Mouse (Mus musculus) lung, adult 2 months (tissue): ENCODE results near the gene Adh1. TPM values are rescaled to one million over a fixed set of nuclear protein-coding genes. Genes with fewer than 3 reads are reported as not detected.

Experiments used
- DNase-seq: peaks from one replicate; pipeline ENCODE4 v3.0.0; 2022
- H3K4me1 ChIP-seq: fragments of 200-500 bp; 2 replicates; pipeline ENCODE4 v1.6.1; 2011; ENCODE audit warnings: low read length; ENCODE audit not compliant: control insufficient read depth, insufficient read depth
- H3K4me3 ChIP-seq: fragments of 200-500 bp; replicated peaks from 2 replicates; pipeline ENCODE3; 2011; ENCODE audit warnings: low read depth, mild to moderate bottlenecking, control low read depth, low read length; ENCODE audit errors: extremely low read depth
- CTCF ChIP-seq: fragments of 200-500 bp; IDR thresholded peaks from 2 replicates; pipeline ENCODE4 v1.5.1; 2011; ENCODE audit warnings: mild to moderate bottlenecking, low read length, control low read depth; ENCODE audit not compliant: insufficient read depth
- POLR2A ChIP-seq: fragments of 200-500 bp; IDR thresholded peaks from 2 replicates; pipeline ENCODE4 v1.6.1; 2011; ENCODE audit warnings: low read depth, mild to moderate bottlenecking, control low read depth, low read length, borderline replicate concordance; ENCODE audit errors: extremely low read depth
- WGBS: fragments of 180-500 bp; shearing (Covaris S2); methylation state at CpG from one replicate; pipeline ENCODE4 v1.1.7; 2018; 5-methylcytosine and 5-hydroxymethylcytosine counted together
- polyA plus RNA-seq: library from polyadenylated mRNA; depleted of rRNA; stranded (reverse); fragments of >200 nt; gene quantifications from 2 replicates; pipeline ENCODE4 v1.2.3, GENCODE M21; 2012

The Adh1 gene
- polyA plus RNA-seq, 1 experiment = 114 TPM

DNA sequence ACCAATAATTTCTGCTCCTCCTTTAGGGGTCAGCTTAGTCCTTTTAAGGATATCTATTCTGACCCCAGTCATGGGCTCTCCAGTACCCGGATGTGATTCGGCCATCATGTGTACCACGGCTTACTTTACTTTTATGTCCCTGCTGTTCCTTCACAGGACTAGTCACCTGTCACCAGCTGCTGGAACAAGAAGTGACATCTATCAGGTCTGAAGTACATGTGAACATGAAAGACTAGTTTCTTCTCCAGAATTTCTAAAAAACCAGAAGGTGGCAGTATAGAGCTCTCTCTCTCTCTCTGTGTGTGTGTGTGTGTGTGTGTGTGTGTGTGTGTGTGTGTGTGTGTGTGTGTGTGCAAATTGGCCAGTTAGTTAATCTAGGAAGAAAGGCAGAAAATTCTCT is 20.4 kb upstream of the Adh1 start:
- TF ChIP-seq CTCF (no peak), POLR2A (no peak)
- no peak for DNase-seq
- no peaks in the 10 kb centered on the region for H3K4me1 ChIP-seq
- WGBS = 75% methylated on average over 3 of the region's 3 CpGs
- H3K4me3 ChIP-seq = no peak overlapping the region

DNA sequence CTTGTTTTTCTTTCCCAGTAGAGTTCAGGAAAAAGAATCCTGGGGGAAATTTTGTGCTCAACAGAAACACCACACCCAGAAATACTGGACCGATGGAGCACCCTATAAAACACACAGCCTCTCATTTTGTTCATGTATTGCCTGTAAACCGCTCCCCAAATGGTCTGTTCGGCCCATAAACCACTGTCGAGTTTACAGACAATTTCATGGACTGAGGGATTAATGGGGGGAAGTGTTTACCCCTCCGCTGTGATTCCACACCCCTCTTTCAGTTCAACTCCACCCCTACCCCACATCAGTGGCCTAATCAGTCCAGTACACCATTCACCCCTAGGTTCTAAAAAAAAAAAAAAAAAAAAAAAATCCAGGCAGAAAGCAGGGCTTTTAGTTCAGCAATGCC is 19.8 kb upstream of the Adh1 start:
- Histone ChIP-seq H3K4me1 (no peaks in the 10 kb centered on the region), H3K4me3 (no peak overlapping the region)
- TF ChIP-seq POLR2A (no peak), CTCF (no peak)
- DNase-seq = no peak
- WGBS = 69% methylated on average over 5 of the region's 5 CpGs

DNA sequence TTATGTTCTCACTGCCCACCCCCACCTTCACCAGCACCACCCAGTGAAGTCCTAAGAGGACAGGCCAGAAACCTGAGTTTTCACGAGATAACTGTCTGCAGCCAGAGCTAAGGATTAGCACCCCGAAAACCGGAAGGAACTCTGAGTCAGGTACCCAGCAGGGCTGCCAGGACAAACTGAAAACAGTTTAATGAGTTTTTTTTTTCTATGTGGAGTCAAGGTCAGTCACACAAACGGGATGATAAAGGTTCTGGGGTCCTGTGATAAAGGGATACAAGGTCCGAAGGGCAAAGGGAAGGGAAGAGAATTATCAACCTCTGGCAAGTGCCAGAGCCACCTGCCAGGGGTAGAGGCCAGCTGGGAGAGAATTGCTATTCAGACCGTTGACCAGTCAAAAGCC is 19.4 kb upstream of the Adh1 start:
- Histone ChIP-seq H3K4me1 (no peaks in the 10 kb centered on the region), H3K4me3 (no peak overlapping the region)
- 52% methylated on average over 6 of the region's 6 CpGs for WGBS
- DNase-seq = no peak
- TF ChIP-seq CTCF = no peak
- no peak for TF ChIP-seq POLR2A

DNA sequence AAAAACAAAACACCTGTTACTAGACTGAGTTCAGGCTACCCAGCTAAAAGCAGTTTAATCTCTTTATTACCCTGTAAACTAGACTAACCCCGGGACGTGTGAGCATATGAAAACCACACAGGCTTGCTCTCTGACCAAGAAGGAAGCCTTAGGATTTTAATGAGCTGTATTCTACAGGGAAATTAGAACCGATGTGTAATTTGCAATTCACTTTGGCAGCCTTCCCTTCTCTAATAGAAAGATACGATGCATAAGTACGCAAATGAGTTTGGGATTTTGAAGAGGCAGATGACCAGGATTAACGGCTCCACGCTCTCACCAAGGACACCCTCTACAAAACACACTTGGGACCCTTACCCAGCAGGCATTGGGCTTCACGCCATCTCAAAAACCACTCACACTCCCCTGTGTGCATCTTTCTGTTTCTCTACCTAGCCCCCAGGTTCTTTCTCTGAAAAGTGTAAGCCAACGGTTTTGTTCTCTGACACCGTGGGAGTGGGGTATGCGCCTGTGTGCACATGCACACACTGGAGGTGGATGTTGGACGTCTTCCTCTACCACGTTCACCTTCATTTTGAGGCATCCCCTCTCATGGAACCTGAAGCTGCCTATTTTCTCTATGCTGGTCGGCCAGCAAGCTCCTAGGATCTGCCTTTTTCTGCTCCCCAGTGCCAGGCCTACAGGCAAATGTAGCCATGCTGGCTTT is 18.6 kb upstream of the Adh1 start:
- 86% methylated on average over 14 of the region's 14 CpGs for WGBS
- no peak for DNase-seq
- TF ChIP-seq CTCF (no peak), POLR2A (no peak)

DNA sequence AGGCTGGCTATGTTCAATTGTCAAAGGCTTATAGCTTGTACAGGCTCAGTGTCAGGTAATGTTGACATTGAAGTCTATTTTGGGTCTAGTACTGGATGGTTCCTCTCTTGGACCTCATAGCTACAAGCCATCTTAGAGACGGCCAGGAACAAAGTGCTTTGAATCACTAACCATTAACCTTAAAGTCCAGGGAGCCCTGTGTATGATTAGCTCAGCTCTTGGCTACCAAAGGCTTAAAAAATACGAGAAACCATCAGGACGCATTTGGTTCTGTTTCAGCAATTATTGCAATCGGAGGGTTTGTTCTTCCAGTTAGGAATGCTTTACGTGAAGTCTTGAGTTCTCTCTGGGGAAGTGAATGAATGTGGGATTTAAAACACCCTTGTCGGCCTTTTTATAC is 17.9 kb upstream of the Adh1 start:
- Histone ChIP-seq H3K4me1 (no peaks in the 10 kb centered on the region), H3K4me3 (no peak overlapping the region)
- 87% methylated on average over 6 of the region's 6 CpGs for WGBS
- TF ChIP-seq CTCF (no peak), POLR2A (no peak)
- DNase-seq = no peak

More for the DNA sequence above, 18.6 kb upstream of the Adh1 start:
- no peak overlapping the region for H3K4me3 ChIP-seq
- H3K4me1 ChIP-seq = no peaks in the 10 kb centered on the region

DNA sequence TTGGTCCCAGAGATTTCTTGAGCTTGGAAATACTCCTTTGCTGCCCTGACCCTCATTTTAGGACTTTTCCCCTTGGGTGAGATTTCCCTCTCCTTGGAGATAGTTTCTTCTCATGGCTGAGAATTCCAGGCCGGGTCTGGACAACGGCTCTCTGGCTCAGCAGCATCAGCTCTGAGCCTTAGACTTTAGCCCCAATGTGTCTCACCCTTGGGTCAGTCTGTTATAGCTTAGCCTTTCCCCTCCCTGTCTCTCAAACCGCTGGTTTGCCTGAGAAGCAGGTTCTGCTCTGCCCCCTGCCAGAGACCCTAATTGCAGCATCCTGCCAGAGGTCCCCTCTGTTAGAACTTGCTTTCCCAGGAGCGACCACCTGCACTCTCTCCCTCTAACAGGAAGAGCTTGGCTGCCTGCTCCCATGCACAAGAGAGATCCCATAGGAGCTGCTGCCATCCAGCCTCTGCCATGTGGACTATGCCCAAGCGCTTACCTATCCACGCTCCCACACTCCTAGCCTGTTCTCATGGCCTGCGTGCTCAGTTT is 16.4 kb upstream of the Adh1 start:
- no peak overlapping the region for H3K4me3 ChIP-seq
- TF ChIP-seq POLR2A = no peak
- H3K4me1 ChIP-seq = no peaks in the 10 kb centered on the region
- no peak for DNase-seq
- WGBS = 80% methylated on average over 7 of the region's 7 CpGs

DNA sequence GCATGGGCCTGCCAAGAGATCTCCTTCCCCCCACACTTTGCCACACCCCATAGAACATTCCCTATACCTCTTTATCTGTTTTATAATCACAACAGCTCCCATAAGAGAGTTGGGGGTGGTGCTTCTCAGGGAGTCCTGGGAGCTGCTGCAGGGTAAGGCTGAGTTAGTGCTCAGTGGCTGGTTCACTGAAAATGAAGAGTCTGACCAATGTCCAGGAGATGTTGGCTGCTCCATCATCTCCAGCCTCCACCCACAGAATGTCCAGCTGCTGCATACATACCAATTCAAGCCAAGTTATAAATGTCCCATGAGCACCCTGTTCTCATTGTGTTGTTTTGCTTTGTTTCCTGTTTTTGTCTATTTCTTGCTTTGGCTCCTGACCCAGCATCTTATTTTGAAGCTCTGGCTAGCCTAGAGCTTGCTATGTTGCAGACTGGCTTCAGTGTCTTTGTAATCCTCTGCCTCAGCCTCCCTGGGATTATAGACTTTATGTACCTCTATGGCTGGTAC is 14.2 kb upstream of the Adh1 start:
- Histone ChIP-seq H3K4me1 (no peaks in the 10 kb centered on the region), H3K4me3 (no peak overlapping the region)
- DNase-seq = no peak
- no peak for TF ChIP-seq POLR2A
- TF ChIP-seq CTCF = no peak

DNA sequence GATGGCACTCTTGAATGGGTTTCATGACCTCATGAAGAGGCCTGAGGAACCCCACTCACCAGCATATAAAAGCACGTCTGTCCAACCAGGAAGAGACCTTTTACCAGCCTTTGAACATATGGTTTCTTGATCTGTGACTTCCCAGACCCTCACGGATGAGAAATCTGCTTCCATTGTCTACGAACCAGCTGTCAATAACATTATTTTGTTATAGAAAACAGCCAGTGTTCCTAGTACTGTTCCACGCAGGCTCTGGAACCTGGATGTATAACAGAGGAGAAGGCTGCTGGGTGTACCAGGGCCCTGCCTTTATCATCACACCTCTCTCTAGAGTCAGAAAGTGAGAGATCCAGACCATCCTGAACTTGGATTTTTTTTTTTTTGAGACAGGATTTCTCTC is 13.6 kb upstream of the Adh1 start:
- WGBS = 88% methylated on average over 4 of the region's 4 CpGs
- DNase-seq = no peak
- no peak for TF ChIP-seq CTCF
- no peak for TF ChIP-seq POLR2A
- Histone ChIP-seq H3K4me1 (no peaks in the 10 kb centered on the region), H3K4me3 (no peak overlapping the region)

DNA sequence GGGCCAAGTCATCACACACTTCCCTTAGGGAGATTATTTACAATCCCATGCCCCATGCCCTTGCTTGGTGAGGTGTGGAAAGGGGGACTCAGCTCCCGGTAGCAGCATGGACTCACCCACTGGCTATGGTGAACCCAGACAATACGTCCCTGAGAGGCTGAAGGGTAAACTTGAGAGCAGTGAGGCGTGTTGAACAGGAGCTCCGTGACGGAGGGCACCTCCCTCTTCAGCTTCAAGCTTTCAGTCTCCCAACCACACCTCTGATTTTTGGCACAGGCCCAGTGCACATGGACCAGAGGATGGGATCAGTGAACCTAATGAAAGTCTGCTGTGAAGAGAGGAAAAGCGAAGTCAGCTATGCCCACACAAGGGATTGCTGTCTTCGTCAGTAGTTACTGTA is 12.8 kb upstream of the Adh1 start:
- Histone ChIP-seq H3K4me3 (no peak overlapping the region), H3K4me1 (no peaks in the 10 kb centered on the region)
- TF ChIP-seq POLR2A (no peak), CTCF (no peak)
- no peak for DNase-seq
- WGBS = 60% methylated on average over 7 of the region's 7 CpGs

DNA sequence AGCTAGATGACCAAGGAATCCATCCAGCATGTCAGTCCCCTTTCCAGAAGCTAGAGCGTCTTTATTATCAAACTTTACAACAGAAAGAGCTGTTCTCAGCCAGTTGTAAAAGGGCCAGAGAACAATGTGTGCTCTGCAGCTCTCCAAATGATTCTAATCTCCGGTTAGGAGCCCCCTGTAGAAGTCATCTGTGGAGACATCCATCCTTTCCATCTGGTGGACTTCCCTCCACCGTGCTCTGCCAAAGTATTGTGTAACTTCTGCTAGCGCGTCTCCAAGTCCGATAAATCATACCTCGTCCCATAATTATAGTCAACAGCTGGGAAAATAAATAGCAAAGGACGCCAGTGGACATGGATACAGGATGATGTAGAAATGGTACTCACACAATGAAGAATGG is 12.0 kb upstream of the Adh1 start:
- TF ChIP-seq POLR2A (no peak), CTCF (no peak)
- DNase-seq = no peak
- WGBS = 72% methylated on average over 8 of the region's 8 CpGs
- no peaks in the 10 kb centered on the region for H3K4me1 ChIP-seq
- H3K4me3 ChIP-seq = no peak overlapping the region
